8 mouse cellular contexts compared by ENCODE assay signal in the genomic region with DNA sequence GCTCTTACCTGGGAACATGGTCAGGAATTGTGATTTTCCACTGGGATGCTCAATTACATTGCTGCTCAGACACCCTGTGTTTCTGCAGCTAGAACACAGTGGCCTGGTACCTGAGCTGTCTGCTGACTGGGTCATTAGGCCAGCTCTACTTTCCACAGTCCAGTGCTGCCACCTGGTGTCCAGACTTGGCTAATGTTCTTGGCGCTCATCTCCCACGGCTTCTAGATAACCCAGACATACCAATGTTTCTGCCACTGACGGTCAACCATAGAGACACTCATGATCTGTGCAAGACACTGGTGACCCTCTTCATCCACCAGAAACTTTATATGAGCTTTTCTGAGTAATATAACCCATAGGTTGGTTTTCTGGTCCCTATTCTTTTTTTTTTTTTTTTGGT.
DNase-seq lines count a peak whose midpoint lies in the region; ATAC-seq lines count a peak whose summit lies in the region.

No protein-coding gene starts in this region.

- 9% methylated on average over 3 of the region's 3 CpGs for WGBS in liver, embryonic 12.5 days (ENCODE audit: insufficient replicate concordance)
- 13% methylated on average over 3 of the region's 3 CpGs for WGBS in liver, embryonic 11.5 days
- 10% methylated on average over 3 of the region's 3 CpGs for WGBS in neural tube, embryonic 14.5 days

- no peaks in the 10 kb centered on the region for H3K36me3 ChIP-seq in liver, embryonic 12.5 days
- no peaks in the 10 kb centered on the region for H3K36me3 ChIP-seq in liver, embryonic 11.5 days (ENCODE audit: control insufficient read depth, insufficient read depth, low read length)
- no peaks in the 10 kb centered on the region for H3K36me3 ChIP-seq in neural tube, embryonic 14.5 days (ENCODE audit: control insufficient read depth, insufficient read depth, low read length)

- ATAC-seq in liver, embryonic 12.5 days: no peak
- ATAC-seq in liver, embryonic 11.5 days (replicated peaks; ENCODE audit: low FRiP score): no peak
- ATAC-seq in neural tube, embryonic 14.5 days (ENCODE audit: low read depth): peak; percentile 72; the same call in 1 of the 2 replicates

- H3K4me3 ChIP-seq in liver, embryonic 12.5 days: no peak overlapping the region
- H3K4me3 ChIP-seq in liver, embryonic 11.5 days (ENCODE audit: low read depth, low read length): no peak overlapping the region
- H3K4me3 ChIP-seq in neural tube, embryonic 14.5 days (ENCODE audit: low read depth, low read length): no peak overlapping the region

- DNase-seq in liver: peak; percentile 71
- peak; percentile 83 to 91 for DNase-seq in cerebellum, postnatal 25 days
- peak; percentile 18 to 34 for DNase-seq in gastrocnemius, adult 8-10 months (ENCODE audit: low spot score in 2 of 2)
- peak; percentile 81 for DNase-seq in kidney, postnatal 10 days
- peak; percentile 59 for DNase-seq in liver, embryonic 11.5 days (ENCODE audit: low spot score)
- peak; percentile 25 for DNase-seq in thymus, postnatal 14 days

- H3K27ac ChIP-seq in liver, embryonic 12.5 days: no peak overlapping the region
- H3K27ac ChIP-seq in liver, embryonic 11.5 days (ENCODE audit: low read depth, low read length): no peak overlapping the region
- no peak overlapping the region for H3K27ac ChIP-seq in neural tube, embryonic 14.5 days (ENCODE audit: low read depth, low read length)

- H3K9me3 ChIP-seq in liver, embryonic 12.5 days (replicated peaks): no peaks in the 10 kb centered on the region
- no peaks in the 10 kb centered on the region for H3K9me3 ChIP-seq in liver, embryonic 11.5 days (ENCODE audit: control insufficient read depth, low read length)
- H3K9me3 ChIP-seq in neural tube, embryonic 14.5 days (ENCODE audit: control insufficient read depth, low read length): no peaks in the 10 kb centered on the region

- H3K9ac ChIP-seq in liver, embryonic 12.5 days: no peak overlapping the region
- no peak overlapping the region for H3K9ac ChIP-seq in liver, embryonic 11.5 days (ENCODE audit: low read depth, low read length)
- no peak overlapping the region for H3K9ac ChIP-seq in neural tube, embryonic 14.5 days (replicated peaks; ENCODE audit: low read depth, low read length)

- H3K4me2 ChIP-seq in liver, embryonic 12.5 days: no peak overlapping the region
- no peak overlapping the region for H3K4me2 ChIP-seq in liver, embryonic 11.5 days
- no peak overlapping the region for H3K4me2 ChIP-seq in neural tube, embryonic 14.5 days (ENCODE audit: low read depth, low read length)

- no peaks in the 10 kb centered on the region for H3K27me3 ChIP-seq in liver, embryonic 12.5 days (replicated peaks)
- H3K27me3 ChIP-seq in liver, embryonic 11.5 days (replicated peaks; ENCODE audit: control insufficient read depth, insufficient read depth, low read length): no peaks in the 10 kb centered on the region
- H3K27me3 ChIP-seq in neural tube, embryonic 14.5 days (ENCODE audit: control insufficient read depth, insufficient read depth, low read length): no peaks in the 10 kb centered on the region

- no peaks in the 10 kb centered on the region for H3K4me1 ChIP-seq in liver, embryonic 12.5 days
- no peaks in the 10 kb centered on the region for H3K4me1 ChIP-seq in liver, embryonic 11.5 days (replicated peaks; ENCODE audit: control insufficient read depth, insufficient read depth, low read length)
- no peaks in the 10 kb centered on the region; the same call in 1 of the 2 replicates for H3K4me1 ChIP-seq in neural tube, embryonic 14.5 days (ENCODE audit: control insufficient read depth, insufficient read depth, low read length)

Comparison
In these comparisons a context has a peak if more than half of its experiments do, and no peak if none do; other contexts are left out.
1. DNase-seq: peak in every context shown above with its lines; median percentile 87 in cerebellum, postnatal 25 days; 81 in kidney, postnatal 10 days; 71 in liver; 59 in liver, embryonic 11.5 days; 26 in gastrocnemius, adult 8-10 months; 25 in thymus, postnatal 14 days.